Mouse (Mus musculus): ENCODE measurements around the gene Trmt2a. TPM values are rescaled to one million over a fixed set of nuclear protein-coding genes. Genes with fewer than 3 reads are reported as not detected.
A peak's percentile ranks its signal among the peaks of the same experiment; 100 is the strongest.

Trmt2a gene
- 10 to 100 TPM; 41.8 to 44.1 TPM for total RNA-seq (2021)
- long read RNA-seq, experiment 1, transcript Trmt2a-203 (12 exons, 2,367 nt) = major isoform, 19 of 37 reads
- long read RNA-seq, experiment 1, partial matches to known transcripts = 3 of 37 reads
- long read RNA-seq, experiment 1, other reads (novel, unspliced or antisense) = 11 of 37 reads
- long read RNA-seq, experiment 2, transcript Trmt2a-203 (12 exons, 2,367 nt) = major isoform, 31 of 50 reads
- long read RNA-seq, experiment 2, partial matches to known transcripts = 1 of 50 reads
- long read RNA-seq, experiment 2, other reads (novel, unspliced or antisense) = 12 of 50 reads

DNA sequence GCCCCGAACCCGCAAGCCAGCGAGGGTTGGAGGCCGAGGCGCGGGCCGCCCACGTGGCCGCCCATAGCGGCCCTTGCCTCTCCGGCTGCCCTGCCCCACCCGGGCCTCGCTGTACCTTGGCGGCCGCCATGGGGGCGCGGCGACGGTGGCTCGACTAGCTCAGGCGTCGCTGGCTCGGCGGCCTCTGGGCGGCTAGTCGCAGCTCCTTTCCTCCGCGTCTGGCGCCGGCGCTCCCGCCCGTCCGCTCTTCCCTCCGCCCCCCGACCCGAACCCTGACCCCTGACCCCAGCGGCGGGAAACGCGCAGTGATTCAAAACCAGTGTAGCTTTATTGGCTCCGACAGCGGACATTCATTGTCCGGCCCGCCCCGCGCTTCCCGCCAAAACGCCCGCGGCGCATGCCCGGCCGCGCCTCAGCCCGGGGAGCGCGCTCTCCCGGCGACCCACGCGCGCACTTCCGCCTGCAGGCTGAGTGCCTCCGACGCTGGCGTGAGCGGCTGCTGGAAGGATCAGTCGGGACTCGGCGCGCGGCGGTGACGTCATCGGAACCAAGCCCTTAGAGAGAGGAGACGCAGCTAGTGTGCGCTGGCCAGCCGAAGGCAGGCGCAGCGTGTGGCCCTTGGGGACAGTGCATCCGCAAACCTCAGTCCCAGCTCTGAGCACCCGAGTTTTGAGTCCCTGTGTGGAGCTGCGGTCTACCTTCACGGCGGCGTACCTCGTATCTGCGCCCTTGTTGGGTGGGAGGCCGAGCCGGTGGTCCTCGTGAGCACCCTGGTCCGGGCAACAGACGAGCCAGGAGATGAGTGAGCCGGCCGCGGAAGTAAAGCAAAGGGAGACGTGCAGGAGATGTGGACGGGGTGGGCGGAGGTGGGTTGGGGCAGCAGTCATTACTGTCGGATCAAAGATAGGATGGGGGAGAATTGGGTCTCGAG lies at the start of gene Trmt2a, which contains the start of gene Ranbp1:
TSS of gene Trmt2a (plus strand) at position 247 of the 931 bp plus-strand sequence.
TSS of gene Ranbp1 (minus strand) at position 300 of the 931 bp plus-strand sequence.
- peak; percentile 99 for DNase-seq (ENCODE audit: low spot score in 2 of 2)

DNA sequence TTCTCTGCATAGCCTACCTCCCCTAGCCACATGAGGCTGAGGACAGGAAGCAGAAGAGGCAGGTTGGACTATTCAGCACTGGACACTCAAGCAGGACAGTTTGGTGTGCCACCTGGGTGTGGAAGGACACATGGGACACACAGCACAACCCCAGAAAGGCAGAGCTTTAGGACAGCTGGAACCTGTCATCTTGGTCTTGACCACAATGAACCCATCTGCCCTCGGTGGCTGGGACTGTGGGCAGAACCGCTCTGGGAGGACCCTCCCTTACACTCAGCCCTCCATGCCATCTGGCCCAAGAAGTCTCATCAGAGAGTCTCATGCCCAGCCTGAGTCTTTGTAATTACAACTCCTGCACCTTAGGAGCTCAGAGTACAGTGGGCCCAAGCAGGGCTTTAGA lies 48.4 kb upstream of the Trmt2a start:
- DNase-seq (ENCODE audit: low spot score in 2 of 2) = no peak

DNA sequence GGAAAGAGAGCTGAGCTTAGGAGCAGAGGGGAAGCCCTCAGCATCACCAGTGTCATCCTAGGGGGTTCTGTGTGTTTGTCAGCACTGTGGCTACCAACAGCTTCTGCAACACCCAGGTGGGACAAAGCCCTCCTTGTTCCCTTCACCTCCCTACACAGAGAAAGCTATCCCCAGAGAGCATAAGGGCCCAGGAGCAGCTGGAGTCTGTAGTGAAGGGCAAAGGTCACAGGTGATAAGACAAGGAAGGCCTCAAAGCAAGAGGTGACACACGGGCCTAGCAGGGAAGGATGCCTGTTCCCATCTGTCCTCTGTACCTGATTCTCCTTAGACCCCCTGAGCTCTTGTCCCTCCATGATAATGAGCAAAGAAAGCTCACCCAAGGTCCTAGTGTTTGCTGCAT lies 46.9 kb upstream of the Trmt2a start:
- DNase-seq (ENCODE audit: low spot score in 2 of 2) = no peak

DNA sequence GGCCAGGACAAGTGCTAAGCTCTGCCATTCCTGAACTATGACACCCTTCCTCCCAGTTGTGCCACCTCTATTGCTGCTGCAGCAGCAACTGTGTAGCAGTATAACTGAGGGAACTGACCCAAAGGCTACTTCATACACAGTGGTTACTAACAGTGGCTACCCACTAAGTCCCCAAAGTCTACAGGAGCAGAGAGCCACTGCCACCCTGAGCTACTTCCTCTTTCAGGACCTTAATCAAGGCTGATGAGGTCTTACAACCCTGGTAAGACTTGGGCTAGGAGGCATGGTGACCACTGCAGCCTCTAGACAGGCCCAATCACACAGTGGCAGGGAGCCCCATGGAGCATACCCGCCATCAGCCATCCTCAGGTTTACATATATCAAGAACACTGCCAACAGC lies 46.4 kb upstream of the Trmt2a start:
- no peak for DNase-seq (ENCODE audit: low spot score in 2 of 2)

DNA sequence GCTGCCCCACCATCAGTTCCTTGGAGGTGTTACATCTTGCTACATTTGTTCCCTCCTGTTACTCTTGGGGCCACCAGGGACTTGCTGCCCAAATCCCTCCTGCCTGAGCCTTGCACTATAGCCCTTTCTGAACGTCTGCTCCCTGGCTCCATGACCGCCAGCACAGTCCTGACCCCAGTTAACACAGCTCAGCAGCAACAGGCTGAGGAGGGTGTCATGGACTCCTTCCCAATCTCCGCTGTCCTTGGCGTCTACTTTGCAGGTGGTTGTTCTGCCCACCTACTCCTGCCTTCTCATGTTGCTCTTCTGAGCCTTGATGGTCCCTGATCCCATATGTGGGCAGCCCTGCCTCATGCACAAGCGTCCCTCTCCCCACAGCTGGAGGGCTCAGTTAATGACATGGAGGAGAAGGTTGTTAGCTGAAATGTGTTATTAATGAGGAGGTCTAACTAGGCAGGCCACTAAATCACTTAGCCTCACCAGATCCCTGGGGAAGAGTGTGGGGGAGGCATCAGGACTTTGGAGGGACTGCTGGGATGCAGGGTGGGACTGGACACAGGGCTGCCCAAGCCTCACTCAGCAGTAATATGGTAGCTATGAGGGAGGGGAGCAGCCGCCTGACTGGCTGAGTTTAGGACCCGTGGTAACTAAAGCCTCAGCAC lies 44.9 kb upstream of the Trmt2a start:
- DNase-seq (ENCODE audit: low spot score in 2 of 2) = no peak

DNA sequence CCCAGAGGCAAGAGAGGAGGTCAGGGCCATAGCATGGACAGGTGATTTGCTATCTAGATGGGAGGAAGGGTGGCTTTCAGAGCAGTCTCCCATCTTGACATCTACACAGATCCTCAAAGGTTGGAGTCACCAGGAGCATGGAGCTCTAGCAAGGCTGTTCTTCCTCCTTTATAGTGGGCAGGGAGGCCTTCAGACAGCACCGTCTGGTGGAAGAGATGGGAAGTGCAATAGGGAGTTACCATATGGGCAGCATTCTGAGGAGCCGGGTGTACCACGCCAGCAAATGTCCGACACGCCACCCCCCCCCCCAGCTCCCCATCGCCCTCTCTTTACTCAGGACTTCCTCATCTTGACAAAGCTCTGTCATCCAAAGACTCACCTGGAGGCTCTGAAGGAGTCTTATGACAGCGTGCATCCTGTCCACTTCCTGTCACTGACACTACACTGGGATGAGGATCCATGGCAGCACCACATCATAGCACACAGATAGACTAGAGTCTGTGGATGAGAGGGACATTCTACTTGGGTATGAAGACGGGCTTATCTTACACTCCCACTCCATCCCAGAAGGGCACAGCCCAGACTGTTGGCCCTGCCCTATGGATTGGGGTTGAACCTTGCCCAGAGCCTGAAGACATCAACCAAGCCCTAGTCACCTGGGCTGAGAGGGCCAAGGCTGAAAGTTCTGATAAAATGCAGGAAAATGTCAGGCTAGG lies 37.6 kb upstream of the Trmt2a start:
- peak; percentile 62 to 64 for DNase-seq (ENCODE audit: low spot score in 2 of 2)

DNA sequence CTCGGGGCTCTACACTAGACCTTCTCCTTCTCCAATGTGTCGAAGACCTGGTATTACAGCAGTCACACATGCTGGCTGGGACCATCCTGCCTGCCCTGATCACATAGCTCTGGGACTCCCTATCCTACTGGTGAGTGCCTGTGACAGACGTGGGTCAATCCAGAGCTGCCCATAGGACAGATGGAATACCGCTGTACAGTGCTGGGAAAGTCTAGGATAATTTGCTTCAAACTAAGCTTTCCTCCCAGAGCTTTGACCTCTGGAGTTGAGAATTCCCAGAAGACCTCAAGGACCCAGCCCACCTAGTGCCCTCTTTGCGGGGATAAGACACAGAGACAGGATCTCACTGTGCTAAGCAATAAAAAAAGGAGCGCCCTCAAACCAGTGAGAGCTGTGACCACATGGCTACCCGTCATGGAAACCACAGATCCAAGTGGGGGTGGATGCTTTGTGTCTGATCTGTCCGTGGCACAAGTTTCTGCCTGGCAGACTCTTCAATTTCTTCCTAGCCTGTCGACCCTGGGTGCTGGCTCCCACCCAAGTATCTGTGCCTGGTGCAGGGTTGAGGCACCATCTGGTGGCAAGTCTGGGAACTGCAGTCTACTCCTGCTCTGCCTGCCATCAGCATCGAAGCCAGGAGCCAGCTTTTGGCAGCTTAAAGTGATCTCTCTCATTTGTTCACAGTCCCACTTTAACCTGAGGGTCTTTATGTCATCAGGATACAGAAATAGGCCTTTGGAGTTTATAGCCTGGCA lies 36.9 kb upstream of the Trmt2a start:
- peak; percentile 81 to 86 for DNase-seq (ENCODE audit: low spot score in 2 of 2)

DNA sequence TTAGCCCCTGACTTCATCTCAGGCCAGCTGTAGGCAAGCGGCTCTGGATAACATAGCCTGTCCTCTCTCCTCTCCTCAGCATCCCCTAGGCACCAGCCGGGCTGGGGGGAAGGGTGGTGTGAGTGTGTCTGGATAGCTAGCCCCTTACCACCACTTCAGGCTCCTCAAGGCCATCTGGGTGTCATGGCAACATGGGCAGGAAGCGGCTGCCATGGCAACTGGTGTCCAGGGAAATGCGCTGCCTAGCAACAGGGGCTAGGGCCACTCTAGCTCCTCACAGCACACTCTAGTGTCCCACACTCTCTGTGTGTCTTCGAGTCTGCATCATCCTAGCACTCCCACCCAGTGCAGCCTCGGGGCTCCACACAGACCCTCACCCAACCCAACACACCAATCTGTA lies 34.8 kb upstream of the Trmt2a start:
- no peak for DNase-seq (ENCODE audit: low spot score in 2 of 2)

DNA sequence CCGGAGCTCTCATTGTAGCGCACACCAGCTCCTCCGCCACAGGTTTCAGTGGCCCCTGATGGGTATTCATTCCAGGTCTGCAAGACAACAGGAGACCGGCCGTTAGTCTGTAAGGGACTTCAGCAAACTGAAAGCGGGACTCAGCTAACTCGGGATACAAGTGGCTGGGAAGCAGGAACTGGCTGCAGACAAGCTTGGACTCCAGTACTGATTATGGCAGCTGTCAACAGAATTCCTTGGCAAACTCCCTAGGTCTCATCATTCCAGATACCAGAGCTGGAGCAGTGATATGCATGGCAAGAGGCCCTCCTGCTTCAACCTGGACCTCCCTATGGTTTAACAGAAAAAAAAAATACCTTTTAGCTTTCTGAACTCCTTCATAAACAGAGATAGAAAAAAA lies 33.6 kb upstream of the Trmt2a start:
- no peak for DNase-seq (ENCODE audit: low spot score in 2 of 2)

DNA sequence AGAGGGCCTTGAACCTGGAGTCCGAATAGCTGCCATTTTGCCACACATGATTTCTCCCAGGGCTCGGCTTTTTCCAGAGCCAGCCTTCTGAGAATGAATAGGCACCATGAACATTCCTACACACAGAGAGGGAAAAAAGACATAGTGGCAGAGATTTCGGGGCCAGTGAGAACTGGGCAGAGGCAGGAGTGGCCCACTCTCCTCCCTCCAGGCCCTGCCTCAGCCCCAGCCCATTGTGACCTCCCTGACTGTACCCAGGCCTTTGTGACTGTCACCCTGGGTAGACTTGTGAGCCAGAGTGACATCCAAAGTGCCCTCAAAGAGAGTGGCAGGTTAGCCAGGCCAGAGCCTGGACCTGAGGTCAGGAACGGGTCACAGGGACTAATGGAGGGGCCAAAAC lies 30.9 kb upstream of the Trmt2a start, which contains the start of gene Ccdc188:
TSS of gene Ccdc188 (plus strand) at position 301 of the 400 bp plus-strand sequence.
- no peak for DNase-seq (ENCODE audit: low spot score in 2 of 2)

DNA sequence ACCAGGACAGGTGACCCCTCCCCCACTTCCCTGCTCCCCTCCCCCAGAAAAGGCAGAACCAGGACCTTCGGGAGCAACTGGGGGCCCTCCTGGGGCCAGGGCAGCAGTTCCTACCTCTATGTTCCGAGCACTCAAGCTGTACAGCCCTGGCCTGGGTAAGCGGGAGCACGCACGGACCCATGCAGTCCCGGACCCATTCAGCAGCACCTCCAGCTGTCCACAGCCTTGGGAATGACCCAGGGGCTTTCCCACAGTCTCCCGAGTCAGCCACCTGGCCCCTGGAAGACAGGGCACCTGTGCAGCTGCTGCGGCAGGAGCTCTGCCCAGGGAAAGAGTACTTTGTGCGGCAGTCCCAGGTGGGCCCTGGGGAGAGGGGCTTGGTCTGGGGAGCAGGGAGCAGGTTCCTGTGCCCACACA lies 29.9 kb upstream of the Trmt2a start:
- DNase-seq (ENCODE audit: low spot score in 2 of 2) = no peak

DNA sequence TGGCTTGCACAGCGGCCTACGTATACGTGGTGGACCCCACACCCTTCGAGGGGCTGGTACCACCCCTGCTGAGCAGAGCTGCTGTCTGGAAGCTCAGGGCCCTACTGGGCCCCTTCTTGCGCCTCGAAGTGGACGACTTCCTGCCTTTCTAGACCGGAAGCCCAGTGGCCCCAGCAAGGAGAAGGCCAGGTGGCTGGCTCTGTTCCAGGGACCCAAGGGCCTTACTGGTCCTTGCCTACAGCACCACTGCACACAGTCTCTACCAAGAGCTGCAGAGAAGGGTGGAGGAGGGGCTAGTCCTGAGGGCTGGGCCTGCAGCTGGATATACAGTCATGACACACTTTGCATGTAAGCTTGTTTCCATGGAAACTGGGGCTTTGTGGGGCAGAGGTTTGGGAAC lies 28.5 kb upstream of the Trmt2a start:
- DNase-seq (ENCODE audit: low spot score in 2 of 2) = no peak

DNA sequence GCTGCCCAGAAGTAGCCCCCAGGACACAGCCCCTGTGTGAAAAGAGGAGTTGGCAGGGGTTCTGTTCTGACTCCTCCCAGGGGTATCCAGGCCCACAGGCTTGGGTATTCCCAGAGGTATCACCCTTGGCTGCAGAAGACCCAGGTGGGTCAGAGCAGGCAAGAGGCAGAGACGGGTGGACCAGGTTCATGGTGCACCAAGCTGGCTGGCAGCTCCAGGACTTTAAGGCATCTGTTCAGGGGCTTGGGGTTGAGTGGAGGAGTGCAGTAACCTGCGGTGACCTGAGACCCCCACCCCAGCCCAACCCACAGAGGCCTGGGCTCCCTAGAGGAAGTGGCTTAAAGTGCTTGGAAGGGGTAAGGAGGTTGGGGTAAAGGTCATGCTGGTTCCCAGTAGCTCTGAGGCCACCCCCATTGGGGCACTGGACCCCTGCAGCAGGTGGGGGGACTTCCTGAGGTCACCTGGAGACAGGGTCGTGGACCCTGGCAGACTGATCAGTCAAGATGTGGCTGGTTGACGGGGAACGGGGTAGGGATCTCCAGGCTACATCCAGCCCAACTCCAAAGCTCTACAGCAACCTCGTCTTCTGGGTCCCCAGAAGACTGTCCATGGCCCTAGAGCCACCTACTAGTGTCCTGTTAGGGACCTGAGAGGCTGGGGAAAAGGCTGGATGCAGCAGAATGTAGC lies 27.5 kb upstream of the Trmt2a start:
- no peak for DNase-seq (ENCODE audit: low spot score in 2 of 2)

DNA sequence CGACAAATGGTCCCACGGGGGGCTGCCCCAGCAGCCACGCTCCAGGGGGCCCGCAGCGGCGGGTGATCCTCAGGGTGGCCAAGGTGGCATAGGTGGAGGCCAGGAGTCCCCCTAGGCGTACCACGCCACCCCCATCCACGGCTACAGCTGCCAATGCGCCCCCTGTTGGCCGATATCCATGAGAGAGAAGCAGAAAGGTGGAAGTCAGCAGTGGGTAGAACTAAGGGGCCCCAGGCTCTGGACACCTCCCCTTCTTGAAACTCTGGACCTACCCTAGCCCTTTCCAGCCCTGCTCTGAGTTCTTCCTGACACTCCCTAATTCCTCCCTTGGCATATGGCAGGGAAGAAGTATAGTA lies 27.0 kb upstream of the Trmt2a start:
- no peak for DNase-seq (ENCODE audit: low spot score in 2 of 2)

DNA sequence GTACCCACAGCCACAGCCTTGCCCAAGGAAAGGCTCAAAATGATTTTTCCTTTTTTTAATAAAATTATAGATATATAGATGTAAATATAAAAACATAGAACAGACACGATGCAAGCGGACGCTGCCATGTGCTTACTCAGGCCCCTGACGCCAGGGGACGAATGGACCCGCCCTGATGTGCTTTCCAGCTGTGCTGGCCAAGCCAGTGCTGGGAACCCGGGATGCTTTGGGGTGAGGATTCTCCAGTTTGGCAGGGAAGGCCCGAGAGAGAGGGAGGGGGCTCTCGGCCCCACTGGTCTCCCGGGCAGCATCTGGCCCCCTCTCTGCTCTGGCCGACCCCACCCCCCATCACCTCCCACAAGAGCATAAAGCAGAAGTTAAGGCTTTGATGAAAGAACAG lies 26.3 kb upstream of the Trmt2a start:
- no peak for DNase-seq (ENCODE audit: low spot score in 2 of 2)

DNA sequence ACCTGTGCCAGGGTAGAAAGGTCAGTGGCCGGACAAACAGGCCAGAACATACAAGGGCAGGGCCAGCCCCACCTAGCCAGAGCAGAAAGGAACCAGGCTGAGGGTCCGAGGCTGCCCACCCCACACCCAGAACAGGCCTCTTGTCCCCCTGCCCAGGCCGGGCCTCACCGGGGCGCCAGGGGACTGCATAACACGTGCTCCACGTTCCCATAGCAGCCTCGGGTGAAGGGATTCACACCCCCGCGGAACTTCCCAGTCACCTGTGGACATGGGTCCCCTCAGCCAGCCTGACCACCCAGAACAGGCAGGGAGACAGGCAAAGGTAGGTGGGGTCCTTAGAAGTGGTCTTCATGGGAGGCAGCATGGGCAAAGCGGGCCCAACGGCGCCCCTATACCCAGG lies 21.3 kb upstream of the Trmt2a start:
- no peak for DNase-seq (ENCODE audit: low spot score in 2 of 2)

DNA sequence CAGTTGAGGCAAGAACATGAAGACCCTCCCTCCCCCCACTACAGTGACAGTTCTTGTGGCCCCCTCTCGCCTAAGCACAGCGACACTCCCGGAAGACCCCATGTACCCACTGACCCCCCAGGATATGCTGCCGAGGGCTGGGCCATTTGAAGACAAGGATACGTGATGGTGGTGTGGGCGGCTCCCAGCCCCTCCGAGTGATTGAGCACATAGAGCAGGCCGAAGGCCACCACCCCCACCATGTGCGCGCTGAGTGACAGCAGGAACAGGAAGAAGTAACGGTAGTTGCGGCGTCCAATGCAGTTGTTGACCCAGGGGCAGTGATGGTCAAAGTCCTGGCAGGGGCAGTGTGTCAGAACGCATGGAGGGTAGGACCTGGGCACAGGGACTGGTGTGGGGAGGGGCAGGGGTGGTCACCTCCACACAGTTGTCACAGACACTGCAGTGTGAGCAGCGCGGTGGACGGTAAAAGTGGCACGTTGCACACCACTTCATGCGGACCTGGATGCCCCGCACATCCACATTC lies 20.5 kb upstream of the Trmt2a start:
- DNase-seq (ENCODE audit: low spot score in 2 of 2) = no peak

DNA sequence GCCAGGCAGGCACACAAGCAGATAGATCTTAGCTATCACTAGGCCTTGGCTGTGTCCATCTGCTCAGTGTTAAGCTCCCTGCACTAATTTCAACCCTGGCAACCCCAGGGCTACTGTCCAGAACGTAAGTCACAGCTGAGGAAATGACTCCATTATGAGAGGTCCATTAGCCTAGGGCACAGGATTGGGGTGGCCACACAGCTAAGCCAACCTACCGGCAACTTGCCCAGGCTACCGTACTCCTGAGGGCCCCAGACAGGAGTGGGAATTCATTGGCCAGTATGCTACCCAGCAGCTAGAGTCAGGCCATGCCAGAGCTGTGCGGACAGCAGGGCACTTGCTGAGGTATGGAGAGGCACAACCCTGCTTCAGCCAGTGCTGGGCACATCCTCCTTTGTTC lies 19.6 kb upstream of the Trmt2a start:
- no peak for DNase-seq (ENCODE audit: low spot score in 2 of 2)

DNA sequence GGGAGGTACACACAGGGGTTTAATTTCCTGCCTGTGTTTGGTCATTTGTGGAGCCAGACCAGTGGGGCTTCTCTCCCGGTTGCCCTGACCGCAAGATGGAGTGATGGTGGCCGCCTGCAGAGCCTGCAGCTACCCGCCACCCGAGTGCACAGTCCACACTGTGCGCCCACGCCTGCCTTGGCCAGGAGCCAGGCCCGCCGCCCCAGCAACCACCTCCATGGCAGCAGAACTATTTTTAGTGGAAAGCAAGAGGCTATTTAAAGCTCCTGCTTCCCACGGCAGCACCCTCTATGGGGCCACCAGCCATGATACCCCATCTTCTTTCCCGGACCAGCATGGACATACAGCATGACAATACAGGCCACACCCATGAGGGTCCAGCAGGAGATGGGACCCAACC lies 18.9 kb upstream of the Trmt2a start:
- DNase-seq (ENCODE audit: low spot score in 2 of 2) = peak; percentile 42 to 48

All from adrenal gland, adult 18-20 months (tissue).